Mouse (Mus musculus) ES-E14 (cell line): ENCODE measurements around the gene 1700122O11Rik.

Source experiments
- CHD2 ChIP-seq: IDR thresholded peaks from 2 replicates; pipeline ENCODE4 v1.6.1; 2014; ENCODE audit warnings: mild to moderate bottlenecking, low read depth, low read length, inconsistent platforms
- HCFC1 ChIP-seq: IDR thresholded peaks from 2 replicates; pipeline ENCODE4 v1.6.1; 2012; ENCODE audit warnings: low read length, inconsistent platforms, borderline replicate concordance; ENCODE audit not compliant: insufficient read depth
- MAFK ChIP-seq: IDR thresholded peaks from 2 replicates; pipeline ENCODE4 v1.6.1; 2014; ENCODE audit warnings: mild to moderate bottlenecking, low read depth, low read length, inconsistent platforms; ENCODE audit not compliant: insufficient read depth
- ZC3H11A ChIP-seq: IDR thresholded peaks from 2 replicates; pipeline ENCODE4 v1.6.1; 2012; ENCODE audit warnings: low read depth, mild to moderate bottlenecking, inconsistent platforms, low read length, borderline replicate concordance
- ZNF384 ChIP-seq: IDR thresholded peaks from 2 replicates; pipeline ENCODE4 v1.6.1; 2012; ENCODE audit warnings: low read depth, low read length, inconsistent platforms

GRCm38 (mm10) chr17:48043154-48043880 lies 5.2 kb upstream of the 1700122O11Rik start:
- TF ChIP-seq HCFC1 (no peak), MAFK (no peak), ZNF384 (no peak), ZC3H11A (no peak), CHD2 (no peak)
